Mouse (Mus musculus) heart, postnatal 0 days (tissue): ENCODE data around the gene Znrf2.

ENCODE experiments used
- CTCF ChIP-seq: IDR thresholded peaks from 2 replicates; pipeline ENCODE4 v1.5.1; 2016; ENCODE audit warnings: antibody characterized with exemption, control low read depth, low read depth
- EP300 ChIP-seq: IDR thresholded peaks from 2 replicates; pipeline ENCODE4 v1.6.1; 2016; ENCODE audit warnings: antibody characterized with exemption, low read depth

DNA sequence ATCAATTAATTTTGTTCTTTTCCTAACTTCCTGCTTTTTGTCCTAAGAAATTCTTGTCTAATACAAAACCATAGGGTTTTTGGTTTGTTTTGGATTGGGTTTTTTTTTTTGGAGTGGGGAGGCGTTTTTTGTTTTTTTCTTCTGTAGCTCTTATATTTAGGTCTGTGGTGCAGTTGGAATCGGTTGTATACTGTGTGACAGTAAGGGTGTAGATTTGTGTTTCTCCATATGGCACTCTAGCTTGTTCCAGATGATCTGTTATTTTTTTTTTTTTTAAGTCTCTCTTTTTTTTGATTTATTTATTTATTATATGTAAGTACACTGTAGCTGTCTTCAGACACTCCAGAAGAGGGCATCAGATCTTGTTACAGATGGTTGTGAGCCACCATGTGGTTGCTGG lies 83.5 kb downstream of the Znrf2 start:
- no peak for TF ChIP-seq CTCF
- no peak for TF ChIP-seq EP300
